Mouse (Mus musculus) cerebellum, adult 2 months (tissue): ENCODE data around the gene Ddx56.

Source experiments
- CTCF ChIP-seq: fragments of 200-500 bp; IDR thresholded peaks from 2 replicates; pipeline ENCODE4 v1.5.1; 2011; ENCODE audit warnings: low read depth, mild to moderate bottlenecking, control low read depth, low read length, moderate library complexity, borderline replicate concordance; ENCODE audit not compliant: insufficient read depth
- POLR2A ChIP-seq: fragments of 200-500 bp; IDR thresholded peaks from 2 replicates; pipeline ENCODE4 v1.6.1; 2011; ENCODE audit warnings: low read length, control low read depth, borderline replicate concordance; ENCODE audit not compliant: insufficient read depth

DNA sequence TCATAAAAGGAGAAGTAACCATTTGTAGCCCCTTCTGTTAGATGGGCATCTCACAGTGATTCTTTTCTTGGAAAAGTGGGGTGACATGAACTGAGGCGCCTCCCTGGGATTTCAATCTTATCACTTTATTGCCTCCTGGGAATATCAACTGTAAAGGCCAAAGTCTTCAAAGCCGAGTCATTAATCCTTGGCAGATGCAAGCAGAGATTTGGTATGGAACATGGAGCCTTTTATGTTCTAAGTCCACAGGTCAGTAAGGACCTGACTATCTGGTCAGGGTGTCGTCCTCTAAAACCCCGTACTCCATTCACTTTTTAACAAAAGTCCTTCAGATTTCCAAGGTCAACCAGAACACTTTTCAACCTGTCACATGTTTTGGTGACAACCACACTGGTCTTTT lies 14.7 kb downstream of the Ddx56 start:
- TF ChIP-seq CTCF (no peak), POLR2A (no peak)
